Mouse (Mus musculus) pancreas, adult 10 weeks (tissue): ENCODE data around the gene Vmn2r8. TPM values are rescaled to one million over a fixed set of nuclear protein-coding genes. Genes with fewer than 3 reads are reported as not detected.

Source experiments
- polyA plus RNA-seq: library from polyadenylated mRNA; stranded (reverse); fragments of 350-450 nt; fragmentation: Illumina TruSeq; extraction: RNeasy Lipid Tissue Mini Kit (QIAGEN cat#74804); gene quantifications from one replicate; pipeline ENCODE4 v1.2.3, GENCODE M21; 2015; ENCODE audit warnings: low read depth, low replicate concordance; ENCODE audit not compliant: insufficient read depth

Vmn2r8 gene
- 0.33 TPM for polyA plus RNA-seq

GRCm38 (mm10) chr5:108808750-108809149 lies at the start of gene Vmn2r8:
Vmn2r8 (minus strand) TSS chr5:108808850.

GRCm38 (mm10) chr5:108852501-108852900 lies 43.9 kb upstream of the Vmn2r8 start, which contains the start of gene Vmn2r9:
Vmn2r9 (minus strand) TSS chr5:108852601.

GRCm38 (mm10) chr5:108795263-108795662 lies 13.4 kb downstream of the Vmn2r8 start, which contains the start of gene Tmed11:
Tmed11 (minus strand) TSS chr5:108795363.

GRCm38 (mm10) chr5:108774630-108775306 lies 33.9 kb downstream of the Vmn2r8 start, which contains the start of gene Rnf212:
Rnf212 (minus strand) TSS chr5:108774982.

Other genes with a start within 250 kb of the Vmn2r8 start
- gene Gak, start 179.1 kb downstream of the Vmn2r8 start, polyA plus RNA-seq: 18.7 TPM
- gene Tmem175, start 179.1 kb downstream of the Vmn2r8 start, polyA plus RNA-seq: 4.6 TPM
- gene Idua, start 148.5 kb downstream of the Vmn2r8 start, polyA plus RNA-seq: 6.5 TPM
- gene Dgkq, start 139.2 kb downstream of the Vmn2r8 start, polyA plus RNA-seq: 5.6 TPM
- gene Slc26a1, start 133.3 kb downstream of the Vmn2r8 start, polyA plus RNA-seq: not detected
- 2.8 TPM for gene Fgfrl1, start 116.5 kb downstream of the Vmn2r8 start, polyA plus RNA-seq
- gene Rnf212, start 33.9 kb downstream of the Vmn2r8 start, polyA plus RNA-seq: 11.1 TPM
- 76.2 TPM for gene Tmed11, start 13.5 kb downstream of the Vmn2r8 start, polyA plus RNA-seq
- gene Vmn2r9, start 43.8 kb upstream of the Vmn2r8 start, polyA plus RNA-seq: not detected
- gene Vmn2r10, start 197.7 kb upstream of the Vmn2r8 start, polyA plus RNA-seq: not detected